Mouse (Mus musculus) C2C12 (cell line): ENCODE results near the gene Thrb.

Source experiments
- CEBPB ChIP-seq: IDR thresholded peaks from one replicate; pipeline ENCODE4 v1.6.1; 2011; ENCODE audit warnings: low read depth, mild to moderate bottlenecking, control low read depth, moderate library complexity
- CTCF ChIP-seq: IDR thresholded peaks from one replicate; pipeline ENCODE4 v1.5.1; 2011; ENCODE audit not compliant: control insufficient read depth, insufficient read depth, insufficient read length
- FOSL1 ChIP-seq: IDR thresholded peaks from one replicate; pipeline ENCODE4 v1.8.0; 2011; ENCODE audit warnings: mild to moderate bottlenecking, low read length; ENCODE audit not compliant: poor library complexity, insufficient read depth, severe bottlenecking
- MAX ChIP-seq: IDR thresholded peaks from one replicate; pipeline ENCODE4 v1.6.1; 2011; ENCODE audit warnings: mild to moderate bottlenecking, control low read depth
- MYOG ChIP-seq: IDR thresholded peaks from one replicate; pipeline ENCODE4 v1.6.1; 2011; ENCODE audit not compliant: control insufficient read depth, insufficient read length; ENCODE audit errors: extremely low read depth
- USF1 ChIP-seq: IDR thresholded peaks from one replicate; pipeline ENCODE4 v1.6.1; 2011; ENCODE audit warnings: low read depth, mild to moderate bottlenecking, control low read depth, moderate library complexity

DNA sequence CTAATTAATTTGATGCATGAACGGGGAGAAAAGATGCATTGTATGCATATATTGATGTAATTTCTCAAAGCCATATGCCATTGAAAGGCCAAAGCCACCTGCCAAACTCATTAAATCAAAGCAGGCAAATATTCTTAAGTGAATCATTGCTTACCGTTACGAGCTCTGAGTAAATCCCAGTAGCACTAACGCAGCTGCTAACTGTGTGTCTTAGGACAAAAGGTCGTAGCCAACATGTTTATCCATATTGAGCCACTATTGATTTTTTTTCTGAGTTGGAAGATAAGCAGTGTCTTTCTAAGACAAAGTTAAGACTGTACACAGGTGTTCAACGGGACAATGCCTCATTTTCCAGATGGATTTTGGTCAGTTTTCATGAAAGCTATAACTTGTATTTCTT lies 323.8 kb downstream of the Thrb start:
- TF ChIP-seq CTCF, result no peak
- TF ChIP-seq USF1, result no peak
- TF ChIP-seq MAX, result no peak
- TF ChIP-seq MYOG, result no peak
- TF ChIP-seq CEBPB, result no peak
- TF ChIP-seq FOSL1, result no peak
